Mouse (Mus musculus) urinary bladder, postnatal 25 days (tissue): ENCODE measurements around the gene Ptges2.
A peak's percentile ranks its signal among the peaks of the same experiment; 100 is the strongest.

ENCODE experiments used
- DNase-seq: peaks from one replicate; pipeline ENCODE4 v3.0.0; 2022; ENCODE audit warnings: low spot score

Ptges2 gene

DNA sequence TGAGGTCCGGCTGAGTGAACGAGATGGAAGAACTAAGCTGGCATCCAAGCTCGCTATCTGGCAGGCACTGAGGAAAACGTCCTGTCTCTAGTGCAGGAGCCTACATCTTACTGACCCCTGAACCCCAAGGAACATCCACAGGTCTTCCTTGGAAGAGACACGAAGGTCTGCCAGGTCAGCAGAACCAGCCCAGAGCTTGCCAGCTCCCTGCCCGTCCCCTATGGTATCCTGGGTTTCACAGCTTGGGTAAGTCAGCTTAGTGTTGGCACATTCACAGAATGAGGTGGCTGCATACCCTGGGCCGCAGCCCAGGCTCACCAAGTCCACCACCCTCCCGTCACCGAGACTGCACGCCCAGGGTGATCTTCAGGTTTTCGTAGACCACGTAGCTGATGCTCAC lies 20.1 kb downstream of the Ptges2 start:
- no peak for DNase-seq

GRCm38 (mm10) chr2:32416556-32416955 lies 20.9 kb downstream of the Ptges2 start:
- DNase-seq, result no peak

DNA sequence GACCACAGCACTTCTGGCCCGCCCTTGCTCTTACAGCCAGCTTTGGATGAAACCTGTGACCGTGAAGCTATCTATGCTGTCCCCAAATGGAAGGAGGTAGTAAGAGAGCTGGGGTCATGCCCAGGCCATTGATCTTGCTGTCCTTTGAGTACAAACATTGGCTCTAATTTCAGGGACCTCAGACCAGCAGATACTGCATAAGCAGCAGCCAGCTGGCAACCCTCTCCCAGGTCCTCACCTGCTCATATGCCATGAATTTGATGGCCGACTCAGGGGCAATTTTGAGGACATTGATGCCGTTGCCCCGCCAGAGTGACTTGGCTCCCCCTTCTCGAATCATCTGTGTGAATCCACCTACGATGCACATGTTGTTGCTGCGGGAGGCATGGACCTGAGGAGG lies 21.8 kb downstream of the Ptges2 start:
- no peak for DNase-seq

DNA sequence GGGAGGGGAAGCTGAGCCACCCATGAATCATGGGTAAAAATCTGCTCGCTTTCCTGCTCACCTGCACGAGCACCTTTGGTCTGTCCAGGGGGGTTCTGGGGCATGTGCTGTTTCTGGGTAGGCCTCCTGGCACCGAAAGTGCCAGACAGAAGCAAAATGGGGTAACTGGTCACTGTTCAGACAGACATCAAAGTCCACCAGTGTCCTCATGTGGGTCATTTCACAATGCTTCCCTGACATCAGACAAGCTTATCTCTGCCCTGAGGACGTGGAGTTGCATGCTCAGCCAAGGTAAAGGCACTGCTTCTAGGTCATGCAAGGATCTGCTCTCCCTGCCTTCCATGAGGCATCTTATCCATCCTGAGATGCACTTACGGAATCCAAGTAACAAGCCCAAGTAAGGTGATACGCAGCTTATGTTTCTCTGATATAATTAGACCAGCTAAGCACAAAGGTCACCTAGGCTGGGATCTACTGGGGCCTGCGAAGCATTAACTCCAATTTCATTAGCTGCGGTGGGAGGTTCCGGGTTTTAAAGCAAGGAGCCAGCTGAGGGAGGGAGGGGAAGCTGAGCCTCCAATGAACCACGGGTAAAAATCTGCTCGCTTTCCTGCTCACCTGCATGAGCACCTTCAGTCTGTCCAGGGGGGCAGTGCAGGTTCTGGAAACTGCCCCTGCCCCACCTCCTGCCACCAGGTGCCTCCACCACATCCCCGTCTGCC lies 22.9 kb downstream of the Ptges2 start:
- no peak for DNase-seq

DNA sequence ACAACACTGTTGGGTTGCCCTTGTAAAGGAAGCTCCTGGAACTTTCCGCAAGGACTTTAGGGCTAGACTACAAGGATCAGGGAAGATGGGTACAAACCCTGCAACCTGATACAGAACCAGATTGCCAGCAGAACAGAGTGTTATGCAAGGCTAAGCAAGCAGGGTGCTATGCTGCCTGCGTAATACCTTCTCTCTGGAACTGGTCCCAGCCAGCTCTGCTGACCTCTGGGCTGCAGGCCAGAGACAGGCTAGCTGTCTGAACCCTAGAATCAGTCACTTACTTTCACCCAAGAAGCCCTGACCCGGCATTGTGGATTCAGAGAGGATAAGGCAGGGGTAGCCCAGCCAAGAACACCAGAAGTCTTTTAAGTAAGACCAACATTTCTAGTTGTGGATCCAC lies 23.7 kb downstream of the Ptges2 start:
- no peak for DNase-seq

DNA sequence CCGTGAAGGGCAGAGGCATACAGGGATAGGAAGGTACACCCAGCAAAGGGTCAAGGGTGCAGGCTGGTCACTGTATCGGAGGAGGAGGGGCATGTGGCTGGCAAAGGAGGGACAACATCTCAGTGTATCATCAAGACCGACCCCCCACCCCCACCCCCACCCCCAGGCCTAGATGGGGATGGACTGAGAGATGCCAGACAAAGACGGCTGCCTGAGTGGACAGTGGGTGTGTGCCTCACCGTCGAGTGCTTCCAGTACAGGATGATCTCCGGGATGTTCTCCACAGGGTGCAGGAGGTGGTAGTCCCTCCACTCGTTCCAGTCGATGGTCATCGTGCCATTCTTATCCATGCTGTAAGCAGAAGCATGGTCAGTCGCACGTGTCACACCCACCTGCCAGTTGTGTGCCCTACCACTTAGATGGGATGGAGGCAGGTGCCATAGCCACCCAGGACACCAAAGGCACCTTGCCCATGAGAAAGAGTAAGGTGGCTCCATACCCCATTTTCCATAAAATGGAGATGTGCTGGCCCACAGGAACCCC lies 24.4 kb downstream of the Ptges2 start:
- DNase-seq, result no peak

GRCm38 (mm10) chr2:32420647-32421046 lies 25.0 kb downstream of the Ptges2 start:
- no peak for DNase-seq

DNA sequence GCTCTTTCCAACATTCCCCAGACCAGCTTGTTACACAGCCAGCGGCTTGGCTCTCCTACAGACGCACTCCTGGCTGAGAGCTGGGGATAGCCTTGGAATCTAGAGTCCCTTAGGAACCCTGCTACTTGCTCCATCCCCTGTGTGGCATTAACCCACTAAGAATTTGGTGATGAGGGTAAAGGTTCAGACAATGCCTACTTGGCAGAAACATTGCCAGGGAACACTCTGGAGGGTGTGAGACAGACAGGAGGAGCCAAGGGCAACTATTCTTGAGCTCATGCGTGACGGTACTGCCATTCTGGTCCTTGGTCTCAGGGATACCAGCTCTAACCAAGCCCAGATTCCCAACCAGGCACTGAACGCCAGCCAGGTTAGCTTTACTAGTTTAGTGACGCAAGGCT lies 26.2 kb downstream of the Ptges2 start:
- DNase-seq, result no peak

GRCm38 (mm10) chr2:32423481-32424331 lies 28.0 kb downstream of the Ptges2 start:
- peak; percentile 60 for DNase-seq

- DNase-seq, result no peak
Observed at GRCm38 (mm10) chr2:32424796-32425195, 29.1 kb downstream of the Ptges2 start.

- DNase-seq, result no peak
Observed at GRCm38 (mm10) chr2:32425568-32425967, 29.9 kb downstream of the Ptges2 start.

DNA sequence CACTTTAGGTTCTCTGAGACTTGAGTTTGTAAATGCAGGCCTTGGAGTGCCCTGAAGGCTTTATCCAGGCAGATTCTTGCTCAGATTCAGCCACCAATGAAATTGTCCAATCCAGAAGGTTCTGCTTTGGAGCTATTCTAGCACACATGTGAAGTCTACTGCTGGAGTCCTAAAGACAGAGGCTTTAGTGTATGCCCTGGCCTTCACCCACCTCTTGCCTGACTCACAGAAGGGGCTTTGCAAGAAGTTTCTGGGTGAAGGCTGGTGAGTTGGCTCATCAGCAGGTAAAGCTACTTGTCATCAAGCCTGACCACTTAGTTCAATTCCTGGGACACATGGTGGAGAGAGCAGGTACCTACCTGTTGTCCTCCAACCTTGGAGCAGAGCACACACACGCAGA lies 30.4 kb downstream of the Ptges2 start:
- DNase-seq, result no peak

DNA sequence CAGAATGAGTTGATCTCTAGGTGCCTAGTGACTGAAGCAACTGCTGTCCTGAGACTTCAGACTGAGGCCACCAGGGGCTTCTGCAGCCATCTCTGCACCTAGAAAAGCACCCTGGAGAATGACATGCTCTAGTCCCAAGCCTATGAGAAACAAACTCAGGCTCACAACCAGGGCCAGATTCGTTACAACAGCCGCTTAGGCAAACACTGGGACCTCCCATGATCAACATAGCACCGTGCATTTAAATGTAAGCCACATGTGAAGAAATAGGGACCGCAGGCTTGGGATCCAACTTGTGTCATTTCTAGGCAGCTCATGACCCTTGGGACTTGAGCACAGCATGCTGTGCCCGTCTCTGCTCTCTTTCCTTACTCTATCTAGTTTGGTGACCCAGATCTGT lies 32.0 kb downstream of the Ptges2 start:
- no peak for DNase-seq

DNA sequence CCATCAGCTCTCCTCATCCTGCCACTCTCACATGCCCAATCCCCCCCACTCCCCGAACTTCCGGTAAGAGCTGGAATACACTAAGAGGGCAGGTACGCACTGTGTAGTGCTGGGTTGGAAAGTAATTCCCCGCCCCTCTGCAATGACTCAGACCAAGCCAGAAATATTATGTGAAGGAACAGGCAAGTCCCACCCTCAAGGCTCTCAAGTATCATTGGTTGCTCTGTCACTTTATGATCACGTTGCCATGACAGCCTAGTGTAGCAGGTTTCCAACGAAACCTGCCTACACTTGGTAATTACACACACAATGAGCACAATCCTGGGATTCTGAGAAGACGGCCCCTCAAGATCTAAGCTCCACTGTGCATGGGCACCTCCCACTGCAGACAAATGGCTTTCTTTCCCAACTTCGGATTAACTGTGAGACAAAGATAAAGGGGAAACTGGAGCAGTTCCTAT lies 32.6 kb downstream of the Ptges2 start:
- DNase-seq, result peak; percentile 39

- DNase-seq, result no peak
Observed at GRCm38 (mm10) chr2:32429215-32429891, 33.7 kb downstream of the Ptges2 start.

DNA sequence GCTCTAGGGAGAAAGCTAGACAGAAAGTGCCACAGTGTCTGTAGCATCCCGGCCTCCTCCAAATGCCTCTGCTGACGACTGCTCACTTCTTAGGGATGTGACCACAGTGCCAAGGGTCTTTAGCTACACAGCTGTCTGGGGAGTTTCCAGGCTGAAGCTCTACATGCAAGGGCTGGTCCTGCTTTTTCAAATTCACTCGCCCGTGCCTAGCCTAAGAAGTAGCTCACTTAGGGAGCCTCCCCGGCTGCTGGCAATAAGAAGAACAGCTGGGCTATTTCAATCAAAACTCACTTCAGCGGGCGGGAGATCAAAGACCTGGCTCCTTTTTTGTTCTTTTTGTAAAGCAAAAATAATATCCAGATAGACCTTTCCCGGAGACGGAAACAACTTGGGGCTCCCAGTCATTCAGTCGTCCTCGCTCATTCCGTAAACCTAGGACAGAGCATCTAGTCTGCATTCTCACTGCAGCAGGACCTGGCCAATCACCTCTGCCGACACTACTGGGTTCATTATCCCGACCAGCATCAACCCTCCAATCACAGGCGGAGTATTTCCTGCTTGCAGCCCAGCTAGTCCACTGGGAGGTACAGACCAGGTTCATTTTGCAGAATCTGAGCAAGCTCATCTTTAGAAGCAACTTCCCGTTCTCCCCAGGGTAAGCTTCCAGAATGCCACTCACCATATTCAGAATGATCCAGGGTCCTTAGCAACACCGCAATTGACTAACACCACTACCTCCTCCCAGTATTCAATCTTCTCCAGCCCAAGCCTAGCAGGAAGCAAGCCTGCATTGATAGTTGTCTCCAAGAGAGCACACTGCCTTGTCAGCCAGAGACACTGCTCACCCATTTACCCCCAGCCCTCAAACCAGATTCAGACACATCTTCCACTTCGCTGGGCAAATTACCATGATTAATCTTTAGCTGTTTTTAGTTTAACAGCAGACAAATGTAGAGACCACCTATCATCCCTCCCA lies 35.3 kb downstream of the Ptges2 start:
- DNase-seq, result no peak

DNA sequence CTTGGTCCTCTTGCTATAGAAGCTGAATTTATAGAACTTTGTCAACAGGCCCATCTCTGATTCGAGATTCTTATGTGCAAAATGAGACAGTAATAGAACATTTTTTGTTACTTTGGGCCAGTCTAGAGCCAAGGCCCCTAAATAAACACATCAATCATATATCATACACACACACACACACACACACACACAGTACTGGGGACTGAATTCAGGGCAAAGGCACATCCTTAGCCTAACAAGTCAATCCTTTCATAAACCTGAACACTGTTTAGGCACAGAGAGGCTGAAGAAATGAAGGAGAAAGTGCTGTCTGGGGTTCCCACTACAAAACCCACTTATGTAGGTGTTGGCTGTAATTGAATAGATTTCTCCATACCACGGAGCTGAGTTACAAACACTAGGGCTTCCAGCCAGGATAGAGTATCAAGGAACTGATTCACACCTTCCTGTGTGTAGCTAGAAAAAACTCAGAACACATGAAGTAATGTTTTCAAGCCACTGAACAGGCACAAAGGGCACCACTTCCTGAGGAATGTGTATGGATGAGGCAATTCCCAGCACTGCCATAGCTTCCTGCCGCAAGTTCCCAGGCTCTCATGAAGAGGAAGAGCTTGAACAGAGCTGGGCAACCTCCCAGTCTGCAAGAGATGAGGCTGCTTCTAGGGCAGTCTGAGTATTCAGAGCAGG lies 41.1 kb downstream of the Ptges2 start:
- no peak for DNase-seq

- no peak for DNase-seq
Observed at GRCm38 (mm10) chr2:32437612-32438166, 42.0 kb downstream of the Ptges2 start.

DNA sequence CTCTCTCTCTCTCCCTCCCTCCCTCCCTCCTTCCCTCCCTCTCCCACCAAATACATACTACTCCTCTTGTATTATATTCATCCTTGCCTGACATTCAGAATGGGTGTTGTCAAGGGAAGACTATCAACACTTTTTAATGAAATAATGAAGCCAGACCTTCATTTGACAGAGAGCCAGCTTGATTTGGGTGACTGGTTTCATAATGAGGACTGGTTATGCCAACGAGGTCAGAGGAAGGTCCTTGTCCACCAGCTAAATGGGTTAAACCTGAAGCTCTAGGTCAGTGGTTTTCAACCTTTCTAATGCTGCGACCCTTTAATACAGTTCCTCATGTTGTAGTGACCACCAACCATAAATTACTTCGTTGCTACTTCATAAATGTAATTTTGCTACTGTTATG lies 43.0 kb downstream of the Ptges2 start:
- DNase-seq, result no peak

DNA sequence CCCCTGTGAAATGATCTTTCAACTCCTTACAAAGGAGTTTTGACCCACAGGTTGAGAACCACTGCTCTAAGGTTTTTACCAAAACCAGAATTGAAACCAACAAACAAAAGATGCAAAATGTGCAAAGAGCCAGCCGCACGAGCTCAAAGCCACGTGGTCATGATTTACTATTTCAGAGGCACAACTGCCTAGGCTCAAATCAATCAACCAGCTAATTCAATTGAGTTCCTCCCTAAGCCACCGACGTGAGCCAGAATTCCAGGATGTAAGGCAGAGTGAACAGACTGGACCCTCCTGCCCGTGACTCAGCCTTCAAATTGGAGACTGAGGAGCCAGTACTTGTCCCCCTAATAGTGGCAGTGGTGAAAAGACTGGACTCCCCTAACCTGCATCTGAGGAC lies 43.5 kb downstream of the Ptges2 start:
- no peak for DNase-seq
